Mouse (Mus musculus): ENCODE measurements around the gene Phrf1. TPM values are rescaled to one million over a fixed set of nuclear protein-coding genes. Genes with fewer than 3 reads are reported as not detected.

Gene Phrf1
- total RNA-seq, 2 experiments from 2014 or later: 46.1 to 47.4 TPM

DNA sequence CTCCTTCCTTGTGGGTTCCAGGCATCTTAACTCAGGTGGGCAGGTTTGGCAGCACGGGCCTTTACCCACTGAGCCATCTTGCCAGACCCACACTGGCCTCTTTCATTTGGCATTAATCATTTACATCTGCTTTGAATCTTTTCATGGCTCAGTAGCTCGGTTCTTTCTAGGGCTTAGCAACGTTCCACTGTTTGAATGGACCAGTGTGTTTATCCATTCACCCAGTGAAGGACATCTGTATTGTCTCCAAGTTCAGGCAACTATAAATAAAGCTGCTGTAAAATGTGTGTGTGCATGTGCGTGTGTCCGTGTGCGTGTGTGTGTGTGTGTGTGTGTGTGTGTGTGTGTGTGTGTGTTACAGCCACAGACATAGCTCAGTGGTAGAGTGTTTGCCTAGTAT, 52.9 kb downstream of the Phrf1 start:
- intact Hi-C loops (cut with DNase I): no loop called here
- DNase-seq: no peak

DNA sequence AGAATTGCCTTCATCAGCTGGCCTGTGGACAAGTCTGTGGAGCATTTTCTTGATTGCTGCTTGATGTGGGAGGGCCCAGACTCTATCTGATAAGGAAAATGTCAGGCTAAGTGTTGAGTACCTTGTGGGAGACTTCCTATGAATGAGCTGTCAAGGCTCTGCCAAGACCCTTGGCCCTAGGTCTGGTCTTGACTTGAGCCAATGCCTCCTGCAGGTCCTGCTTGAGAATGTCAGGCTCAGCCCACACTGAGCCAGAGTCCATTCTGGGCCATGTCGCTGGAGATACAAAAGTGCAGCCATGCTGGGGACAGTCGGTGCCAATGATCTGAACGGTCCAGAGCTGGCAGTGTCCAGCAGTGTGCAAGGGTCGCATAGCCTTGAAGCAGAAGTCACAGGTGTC, 54.2 kb downstream of the Phrf1 start:
- intact Hi-C loops (cut with DNase I): no loop called here

DNA sequence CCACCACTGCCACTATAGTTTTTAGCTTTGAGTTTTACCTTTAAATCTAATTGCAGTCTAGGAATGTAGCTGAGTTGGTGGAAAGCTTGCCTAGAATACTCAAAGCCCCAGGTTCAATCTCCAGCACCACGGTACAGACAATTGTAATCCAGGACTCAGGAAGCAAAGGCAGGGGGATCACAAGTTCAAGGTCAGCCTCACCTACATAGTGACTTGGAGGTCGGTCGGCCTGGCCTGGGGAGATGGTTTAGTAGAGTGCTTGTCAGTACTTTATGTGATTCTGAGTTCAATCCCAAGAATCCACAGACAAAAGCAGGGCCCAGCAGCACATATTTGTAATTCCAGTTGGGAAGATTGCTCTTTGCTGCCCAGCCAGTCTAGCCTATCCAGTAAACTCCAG, 59.5 kb downstream of the Phrf1 start:
- intact Hi-C loops (cut with DNase I): no loop called here
- no peak for DNase-seq

More for the DNA sequence above, 54.2 kb downstream of the Phrf1 start:
- DNase-seq: no peak

DNA sequence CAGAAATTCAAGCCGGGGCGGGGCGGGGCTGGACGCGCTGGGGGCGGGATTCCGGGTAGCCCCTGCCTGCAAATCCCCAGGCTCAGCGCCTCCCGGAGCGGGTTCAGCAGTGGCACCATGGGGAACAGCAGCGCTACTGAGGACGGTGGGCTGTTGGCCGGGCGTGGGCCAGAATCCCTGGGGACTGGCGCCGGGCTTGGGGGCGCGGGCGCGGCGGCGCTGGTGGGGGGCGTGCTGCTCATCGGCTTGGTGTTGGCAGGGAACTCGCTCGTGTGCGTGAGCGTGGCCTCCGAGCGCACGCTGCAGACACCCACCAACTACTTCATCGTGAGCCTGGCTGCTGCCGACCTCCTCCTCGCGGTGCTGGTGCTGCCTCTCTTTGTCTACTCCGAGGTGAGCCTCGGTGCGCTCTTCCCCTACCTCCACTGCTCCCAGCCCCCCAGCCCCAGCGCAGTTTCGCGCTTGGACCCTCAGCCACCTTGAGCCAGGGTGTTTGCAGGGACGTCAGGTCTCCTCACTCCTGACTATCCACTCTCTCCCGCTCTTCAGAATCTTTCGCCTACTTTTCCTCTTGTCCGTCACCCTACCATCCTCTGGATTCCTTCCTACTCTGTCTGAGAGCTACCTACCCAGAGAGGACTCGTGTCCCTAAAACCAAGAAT, 63.5 kb downstream of the Phrf1 start, which contains the start of gene Drd4:
TSS of gene Drd4 (plus strand) at position 86 of the 662 bp plus-strand sequence.
- intact Hi-C loops (cut with DNase I): no loop called here
- no peak for DNase-seq

DNA sequence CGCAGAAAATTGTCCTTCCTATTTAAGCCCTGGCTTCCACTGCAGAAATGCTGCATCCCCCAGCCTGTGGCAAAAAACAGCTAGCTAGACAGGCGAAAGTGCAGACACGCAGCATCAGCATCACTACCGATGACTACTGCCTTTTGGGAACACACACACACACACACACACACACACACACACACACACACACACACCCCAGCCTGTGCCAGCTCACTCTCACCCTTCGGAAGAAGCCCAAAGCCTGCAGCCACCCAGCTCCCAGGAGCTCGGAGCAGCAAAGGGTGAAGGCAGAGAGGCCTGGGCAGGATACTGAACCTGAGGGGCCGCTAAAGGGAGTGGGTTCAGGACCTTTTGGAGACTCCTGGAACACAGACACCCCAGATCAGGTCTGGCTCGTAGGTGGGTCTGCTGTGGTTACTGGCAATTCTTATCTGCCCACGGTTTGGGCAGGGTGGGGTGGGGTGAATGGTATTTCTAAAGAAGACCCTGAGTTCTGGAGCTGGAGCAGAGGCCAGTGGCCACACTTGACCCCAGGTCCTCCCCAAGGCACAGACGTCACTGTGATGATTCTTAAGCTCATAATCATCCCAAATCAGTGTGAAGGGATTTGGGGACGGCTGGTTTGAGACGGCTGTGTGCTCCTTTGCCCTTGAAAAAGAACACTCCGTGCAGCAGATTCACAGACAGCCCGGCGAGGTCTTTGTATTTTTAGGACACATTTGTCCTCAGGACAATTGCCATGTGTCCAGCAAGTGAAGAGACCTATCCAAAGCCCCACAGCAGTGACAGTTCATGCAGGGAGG, 64.2 kb downstream of the Phrf1 start:
- intact Hi-C loops (cut with DNase I): no loop called here
- DNase-seq: no peak

DNA sequence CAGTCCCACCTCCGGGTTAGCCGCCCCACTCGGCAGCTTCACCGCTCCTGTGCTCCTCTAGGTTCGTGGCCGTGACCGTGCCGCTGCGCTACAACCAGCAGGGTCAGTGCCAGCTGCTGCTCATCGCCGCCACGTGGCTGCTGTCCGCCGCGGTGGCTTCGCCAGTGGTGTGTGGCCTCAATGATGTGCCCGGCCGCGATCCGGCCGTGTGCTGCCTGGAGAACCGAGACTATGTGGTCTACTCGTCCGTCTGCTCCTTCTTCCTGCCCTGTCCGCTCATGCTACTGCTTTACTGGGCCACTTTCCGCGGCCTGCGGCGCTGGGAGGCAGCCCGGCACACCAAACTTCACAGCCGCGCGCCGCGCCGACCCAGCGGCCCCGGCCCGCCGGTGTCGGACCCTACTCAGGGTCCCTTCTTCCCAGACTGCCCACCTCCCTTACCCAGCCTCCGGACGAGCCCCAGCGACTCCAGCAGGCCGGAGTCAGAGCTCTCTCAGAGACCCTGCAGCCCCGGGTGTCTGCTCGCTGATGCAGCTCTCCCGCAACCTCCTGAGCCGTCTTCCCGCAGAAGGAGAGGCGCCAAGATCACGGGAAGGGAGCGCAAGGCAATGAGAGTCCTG, 65.4 kb downstream of the Phrf1 start:
- DNase-seq: peak; percentile 32 to 51
- intact Hi-C loops (cut with DNase I): no loop called here

DNA sequence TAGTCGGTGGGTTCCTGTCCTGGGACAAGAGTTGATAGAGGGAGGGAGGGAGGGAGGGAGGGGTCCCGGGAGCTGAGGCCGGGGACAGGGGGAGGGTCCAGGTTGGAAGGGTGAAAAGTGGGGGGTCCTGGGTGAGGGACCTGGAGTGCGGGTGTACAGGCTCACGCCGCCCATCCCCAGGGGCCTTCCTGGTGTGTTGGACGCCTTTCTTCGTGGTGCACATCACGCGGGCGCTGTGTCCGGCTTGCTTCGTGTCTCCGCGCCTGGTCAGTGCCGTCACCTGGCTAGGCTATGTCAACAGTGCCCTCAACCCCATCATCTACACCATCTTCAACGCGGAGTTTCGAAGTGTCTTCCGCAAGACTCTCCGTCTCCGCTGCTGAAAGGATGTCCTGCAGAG, 65.9 kb downstream of the Phrf1 start:
- intact Hi-C loops (cut with DNase I): no loop called here
- no peak for DNase-seq

DNA sequence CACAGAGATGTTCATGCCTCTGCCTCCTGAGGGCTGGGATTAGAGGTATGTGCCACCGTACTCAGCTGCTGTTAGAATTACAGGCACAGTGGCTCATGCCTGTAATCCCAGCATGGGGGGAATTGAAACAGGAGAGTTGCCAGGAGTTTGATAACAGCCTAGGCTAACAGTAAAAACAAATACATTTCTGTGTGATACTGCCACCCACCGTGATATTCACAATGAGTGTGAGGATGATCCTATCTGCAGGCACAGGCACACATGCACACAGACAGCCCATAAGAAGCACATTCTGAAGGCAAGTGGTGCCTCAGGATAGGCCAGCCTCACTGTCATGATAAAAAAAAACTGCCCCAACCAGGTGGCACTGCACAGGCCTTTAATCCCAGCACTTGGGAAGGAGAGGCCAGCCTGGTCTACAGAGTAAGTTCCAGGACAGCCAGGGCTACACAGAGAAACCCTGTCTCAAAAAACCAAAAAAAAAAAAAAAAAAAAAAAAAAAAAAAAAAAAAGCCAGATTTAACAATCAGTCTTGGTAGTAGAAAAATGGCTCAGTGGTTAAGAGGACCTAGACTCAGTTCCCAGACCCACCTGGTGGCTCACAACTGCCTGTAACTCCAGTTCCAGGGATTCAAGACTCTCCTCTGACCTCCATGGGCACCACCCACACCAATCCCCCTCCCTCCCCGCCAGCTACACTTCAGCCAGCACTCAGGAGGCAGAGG, 69.5 kb downstream of the Phrf1 start:
- no peak for DNase-seq
- intact Hi-C loops (cut with DNase I): no loop called here

DNA sequence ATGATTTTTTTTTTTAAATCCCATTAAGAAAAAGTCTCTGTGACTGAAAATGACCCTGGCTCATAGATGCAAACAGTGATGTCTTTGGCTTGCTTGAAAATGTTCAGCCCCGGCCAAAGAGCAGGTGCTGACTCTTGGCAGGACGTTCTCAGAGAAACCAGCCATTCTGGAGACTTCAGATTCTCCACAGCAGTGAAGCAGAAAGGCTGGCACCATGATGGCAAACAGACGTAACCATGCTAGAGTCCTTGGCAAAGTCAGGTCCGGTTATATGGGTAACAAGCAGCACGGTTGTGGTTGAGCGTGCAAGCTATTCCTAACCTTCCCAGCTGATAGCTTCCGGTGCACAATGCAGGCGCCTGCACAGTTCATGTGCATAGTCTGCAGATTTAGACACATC, 70.6 kb downstream of the Phrf1 start:
- no peak for DNase-seq
- intact Hi-C loops (cut with DNase I): no loop called here

DNA sequence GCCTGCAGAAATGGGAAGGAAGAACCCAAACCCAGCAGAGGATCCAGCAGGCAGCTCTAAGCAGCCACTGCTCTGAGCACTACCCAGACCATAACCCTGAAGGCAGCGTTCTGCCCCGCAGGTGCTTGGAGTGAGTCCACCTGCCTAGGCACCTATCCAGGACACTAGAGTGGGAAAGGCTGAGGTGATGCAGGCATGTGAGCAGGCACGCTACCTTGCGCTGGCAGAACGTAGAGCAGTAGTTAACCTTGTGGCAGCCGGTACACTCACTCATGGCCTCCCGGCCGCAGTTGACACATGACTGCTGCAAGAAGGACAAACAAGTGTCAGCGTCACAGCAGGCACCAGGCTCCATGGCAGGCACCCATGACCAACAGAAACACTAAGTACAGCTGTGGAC, 72.8 kb downstream of the Phrf1 start:
- intact Hi-C loops (cut with DNase I): no loop called here
- DNase-seq: no peak

DNA sequence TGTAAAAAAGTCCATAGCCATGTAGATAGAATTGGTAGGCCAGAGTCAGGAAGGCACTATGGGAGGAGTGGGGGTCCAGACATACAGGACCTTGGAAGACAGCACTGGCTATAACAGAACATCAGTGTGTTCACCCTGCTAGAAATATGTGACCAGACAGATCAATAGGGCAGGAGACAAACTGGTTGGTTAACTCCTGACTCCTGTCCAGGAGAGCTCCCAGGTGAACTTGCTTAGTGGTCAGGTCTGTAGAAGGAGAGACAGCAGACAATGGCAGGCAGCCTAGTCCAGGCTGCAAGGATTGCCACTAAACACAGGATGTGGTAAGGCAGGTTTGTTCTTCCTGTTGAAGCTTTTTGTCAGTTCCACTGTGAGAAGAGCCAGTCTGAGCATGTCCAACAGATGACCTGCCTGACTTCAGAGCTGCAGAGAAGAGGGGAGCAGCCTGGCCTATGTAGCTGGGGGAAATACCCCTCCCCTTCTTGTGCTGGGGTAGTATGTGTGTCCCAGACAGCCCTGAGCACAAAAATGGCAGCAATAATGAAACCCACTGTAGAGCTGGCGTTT, 74.2 kb downstream of the Phrf1 start:
- intact Hi-C loops (cut with DNase I): loop anchor here (1.0 kb wide), 1 partner anchor 15 kb away; no protein-coding TSS in a partner anchor
- DNase-seq: no peak

DNA sequence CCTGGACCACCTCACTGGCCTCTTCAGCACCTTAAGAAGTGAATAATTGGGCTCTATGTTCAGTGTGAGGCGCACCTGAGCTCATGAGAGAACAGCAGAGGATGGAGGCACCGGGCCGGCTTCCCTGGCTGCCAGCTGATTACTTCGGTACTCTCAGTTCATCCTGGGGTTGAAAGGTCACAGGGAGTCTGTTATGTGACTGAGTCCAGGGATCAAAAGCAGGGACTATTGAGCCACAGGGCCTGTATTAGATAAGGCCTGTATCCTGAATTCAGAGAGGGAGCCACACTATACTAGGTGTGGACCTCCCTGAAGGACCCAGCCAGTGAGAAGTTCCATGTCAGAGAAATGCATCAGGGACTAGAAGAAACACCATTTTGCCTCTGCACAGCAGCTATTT, 76.0 kb downstream of the Phrf1 start:
- no peak for DNase-seq
- intact Hi-C loops (cut with DNase I): no loop called here

Small RNA genes within 50 kb of the gene (microRNA-seq; reads per million reads assigned to microRNA genes)
- gene Mir210: 530 to 863 reads per million in 2 experiments

Other genes with a start within 250 kb of the Phrf1 start
- 100 to 1,000 TPM; 104 to 117 TPM for gene Ifitm3, start 218.0 kb upstream of the Phrf1 start, total RNA-seq (2021)
- under 1 TPM in 1 of 2 experiments, not detected in 1; 0.69 TPM for gene Ifitm6, start 210.9 kb upstream of the Phrf1 start, total RNA-seq (2021)
- not detected for gene Gm17387, start 199.7 kb upstream of the Phrf1 start, total RNA-seq (2021)
- under 1 TPM in 1 of 2 experiments, not detected in 1; 0.22 TPM for gene B4galnt4, start 167.7 kb upstream of the Phrf1 start, total RNA-seq (2021)
- gene Pkp3, start 150.6 kb upstream of the Phrf1 start, total RNA-seq (2021): under 1 TPM in 1 of 2 experiments, not detected in 1; 0.24 TPM
- 1 to 10 TPM; 6.7 to 8.2 TPM for gene Sigirr, start 128.2 kb upstream of the Phrf1 start, total RNA-seq (2021)
- gene Ano9, start 111.0 kb upstream of the Phrf1 start, total RNA-seq (2021): under 1 TPM; 0.10 to 0.14 TPM
- gene Ptdss2, start 106.4 kb upstream of the Phrf1 start, total RNA-seq (2021): 10 to 100 TPM; 37.4 to 45.9 TPM
- gene Rnh1, start 55.9 kb upstream of the Phrf1 start, total RNA-seq (2021): 10 to 100 TPM; 72.9 to 75.3 TPM
- gene Hras, start 34.8 kb upstream of the Phrf1 start, total RNA-seq (2021): 100 to 1,000 TPM; 102 to 114 TPM
- 1 to 10 TPM; 3.3 to 4.0 TPM for gene Lrrc56, start 34.6 kb upstream of the Phrf1 start, total RNA-seq (2021)
- not detected for gene Lmntd2, start 14.7 kb upstream of the Phrf1 start, total RNA-seq (2021)
- gene Rassf7, start 12.9 kb upstream of the Phrf1 start, total RNA-seq (2021): 1 to 10 TPM; 1.9 to 4.9 TPM
- 1 to 10 TPM; 1.7 TPM for gene Irf7, start 37.7 kb downstream of the Phrf1 start, total RNA-seq (2021)
- gene Cdhr5, start 48.0 kb downstream of the Phrf1 start, total RNA-seq (2021): not detected
- under 1 TPM in 1 of 2 experiments, not detected in 1; 0.48 TPM for gene Sct, start 50.3 kb downstream of the Phrf1 start, total RNA-seq (2021)
- gene Drd4, start 63.2 kb downstream of the Phrf1 start, total RNA-seq (2021): not detected
- gene Deaf1, start 98.9 kb downstream of the Phrf1 start, total RNA-seq (2021): 10 to 100 TPM; 25.0 to 27.0 TPM
- 10 to 100 TPM; 13.5 to 14.7 TPM for gene Tmem80, start 99.0 kb downstream of the Phrf1 start, total RNA-seq (2021)
- gene Eps8l2, start 110.1 kb downstream of the Phrf1 start, total RNA-seq (2021): 1 to 10 TPM; 2.8 to 3.0 TPM
- 100 to 1,000 TPM; 137 to 155 TPM for gene Taldo1, start 163.4 kb downstream of the Phrf1 start, total RNA-seq (2021)
- 10 to 100 TPM; 12.2 to 15.0 TPM for gene Gatd1, start 185.4 kb downstream of the Phrf1 start, total RNA-seq (2021)
- gene Cend1, start 200.7 kb downstream of the Phrf1 start, total RNA-seq (2021): 1 to 10 TPM; 1.6 TPM
- 10 to 100 TPM; 53.3 to 59.8 TPM for gene Slc25a22, start 209.1 kb downstream of the Phrf1 start, total RNA-seq (2021)
- 1 to 10 TPM; 2.3 to 3.5 TPM for gene Pidd1, start 215.2 kb downstream of the Phrf1 start, total RNA-seq (2021)
- 1,000 to 10,000 TPM; 1,065 to 1,124 TPM for gene Rplp2, start 218.6 kb downstream of the Phrf1 start, total RNA-seq (2021)
- gene Pnpla2, start 226.4 kb downstream of the Phrf1 start, total RNA-seq (2021): 100 to 1,000 TPM; 244 to 353 TPM
- 10 to 100 TPM; 23.2 to 26.1 TPM for gene Cracr2b, start 232.3 kb downstream of the Phrf1 start, total RNA-seq (2021)
- gene Cd151, start 238.6 kb downstream of the Phrf1 start, total RNA-seq (2021): 100 to 1,000 TPM; 297 to 312 TPM
- gene Polr2l, start 246.3 kb downstream of the Phrf1 start, total RNA-seq (2021): 10 to 100 TPM; 59.8 to 65.5 TPM
- gene Tspan4, start 246.5 kb downstream of the Phrf1 start, total RNA-seq (2021): 10 to 100 TPM; 37.3 to 38.9 TPM